Mouse (Mus musculus) testis, adult 2 months (tissue): ENCODE data around the gene Tgfbr3.

Source experiments
- CTCF ChIP-seq: fragments of 200-500 bp; IDR thresholded peaks from 2 replicates; pipeline ENCODE4 v1.5.1; 2012; ENCODE audit warnings: low read depth, mild to moderate bottlenecking, inconsistent platforms, low read length, moderate library complexity; ENCODE audit not compliant: control insufficient read depth, insufficient read depth, insufficient replicate concordance
- POLR2A ChIP-seq: fragments of 200-500 bp; IDR thresholded peaks from 2 replicates; pipeline ENCODE4 v1.6.1; 2012; ENCODE audit warnings: low read depth, mild to moderate bottlenecking, inconsistent platforms, low read length, moderate library complexity; ENCODE audit not compliant: control insufficient read depth

DNA sequence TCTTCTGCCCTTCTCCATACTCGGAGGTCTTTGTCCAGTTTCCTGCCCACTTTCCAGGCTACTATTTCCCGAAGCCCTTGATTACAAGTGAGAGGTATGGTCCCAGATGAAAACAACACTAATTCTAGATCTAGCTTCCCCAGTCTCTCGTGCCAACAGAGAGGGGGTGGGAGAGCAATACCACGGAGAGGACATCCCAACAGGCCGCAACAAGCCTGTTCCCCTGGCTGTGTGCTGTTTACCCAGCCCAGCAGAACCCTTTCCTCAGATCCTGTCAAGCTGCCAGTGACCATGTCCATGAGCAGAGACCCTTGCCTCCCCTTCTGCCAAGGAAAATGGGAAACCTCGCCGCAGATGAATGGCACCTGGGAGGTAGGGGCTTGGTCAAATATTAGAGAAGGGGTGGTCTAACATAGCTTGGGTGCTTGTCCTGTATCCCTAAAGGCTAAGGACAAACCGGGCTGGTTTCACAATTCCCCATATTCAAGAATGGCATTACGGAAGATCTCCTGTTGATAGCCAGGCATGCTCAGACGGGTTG is 77.5 kb downstream of the Tgfbr3 start:
- TF ChIP-seq CTCF (no peak), POLR2A (no peak)
